Mouse (Mus musculus): ENCODE data around the gene Pgghg. TPM values are rescaled to one million over a fixed set of nuclear protein-coding genes. Genes with fewer than 3 reads are reported as not detected.

Pgghg gene
- 4.6 and 8.7 TPM in 2 replicates for polyA plus RNA-seq (2014; fragmentation: Nextera tagmentation; extraction: Ambion mirVana)

DNA sequence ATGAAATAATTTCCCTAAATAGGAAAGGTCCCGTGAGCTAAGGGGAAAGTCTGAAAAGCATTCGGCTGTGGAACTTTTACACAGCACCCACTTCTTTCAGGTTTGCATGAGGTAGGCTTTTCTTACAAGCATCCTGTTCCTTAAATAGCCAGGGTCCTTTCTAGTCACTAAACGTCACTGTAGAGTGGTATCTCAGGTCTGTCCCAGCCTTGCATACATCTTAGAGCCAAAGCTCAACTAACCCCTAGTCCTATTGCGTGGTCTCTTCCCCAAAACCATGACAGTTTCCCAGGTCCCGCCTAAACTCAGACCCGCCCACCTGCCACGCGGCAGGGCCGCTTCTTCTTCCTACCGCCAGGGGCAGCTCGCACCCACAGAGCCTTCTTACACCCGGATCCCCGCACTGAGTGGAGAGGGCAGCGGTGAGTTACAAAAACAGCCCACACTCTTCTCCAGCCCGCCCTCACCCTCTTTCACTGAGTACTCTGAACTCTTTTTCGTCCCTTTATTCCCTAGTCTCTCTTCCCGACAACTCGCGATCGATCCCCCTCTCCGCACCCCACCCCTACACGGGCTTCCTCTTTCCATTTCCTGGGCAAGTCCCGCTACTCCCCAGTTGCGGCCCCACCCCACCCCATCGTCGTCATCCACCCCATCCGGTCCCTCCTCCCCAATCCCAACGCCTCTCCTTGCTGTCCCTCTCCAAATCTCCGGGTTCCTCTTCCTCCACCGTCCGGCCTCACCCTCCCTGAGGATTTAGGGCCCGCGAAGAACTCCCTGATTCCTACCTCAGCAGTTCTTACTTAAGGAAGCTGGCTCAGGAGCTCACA, at the start of gene Pgghg:
TSS of gene Pgghg (plus strand) at position 170 of the 830 bp plus-strand sequence.
- Histone ChIP-seq H3K4me3 (ENCODE audit: low read depth, low read length) (peak within 1 kb of the TSS; percentile 30), H3K9ac (replicated peaks; ENCODE audit: low read depth, low read length) (peak within 1 kb of the TSS; percentile 42), H3K27ac (ENCODE audit: low read depth, low read length) (peak within 1 kb of the TSS; percentile 49; the same call in 1 of the 2 replicates), H3K36me3 (ENCODE audit: control insufficient read depth, insufficient read depth, low read length) (no peaks in the 10 kb centered on the region), H3K4me2 (ENCODE audit: low read depth, low read length) (peak within 1 kb of the TSS; percentile 45), H3K4me1 (ENCODE audit: control insufficient read depth, insufficient read depth, low read length) (peaks cover 5% of the 10 kb centered on the region; the same call in 1 of the 2 replicates), H3K9me3 (ENCODE audit: control insufficient read depth, low read length) (no peaks in the 10 kb centered on the region), H3K27me3 (ENCODE audit: control insufficient read depth, insufficient read depth, low read length) (no peaks in the 10 kb centered on the region)
- peak; percentile 84 for ATAC-seq (ENCODE audit: low read depth)
- WGBS = 3% methylated on average over 33 of the region's 33 CpGs

DNA sequence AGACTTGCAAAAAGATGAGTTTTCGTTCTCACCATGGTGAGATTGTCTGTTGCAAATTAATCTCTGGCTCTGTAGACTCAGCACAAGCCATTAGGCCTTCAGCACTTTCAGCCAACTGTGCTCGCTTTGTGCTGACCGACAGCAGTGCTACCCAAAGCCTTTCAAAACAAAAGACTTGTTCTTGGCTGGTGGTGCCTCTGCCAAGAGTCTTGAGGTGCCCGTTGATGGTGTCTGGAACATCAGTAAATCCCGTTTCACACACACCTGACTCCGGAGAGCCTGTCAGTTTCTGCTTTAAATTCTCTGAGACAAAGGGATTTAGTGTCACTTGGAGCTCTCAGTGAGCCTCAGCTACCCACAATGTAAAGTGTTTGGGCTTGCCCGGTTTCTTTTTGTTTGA, 47.2 kb upstream of the Pgghg start:
- H3K4me1 ChIP-seq (ENCODE audit: control insufficient read depth, insufficient read depth, low read length) = no peaks in the 10 kb centered on the region

DNA sequence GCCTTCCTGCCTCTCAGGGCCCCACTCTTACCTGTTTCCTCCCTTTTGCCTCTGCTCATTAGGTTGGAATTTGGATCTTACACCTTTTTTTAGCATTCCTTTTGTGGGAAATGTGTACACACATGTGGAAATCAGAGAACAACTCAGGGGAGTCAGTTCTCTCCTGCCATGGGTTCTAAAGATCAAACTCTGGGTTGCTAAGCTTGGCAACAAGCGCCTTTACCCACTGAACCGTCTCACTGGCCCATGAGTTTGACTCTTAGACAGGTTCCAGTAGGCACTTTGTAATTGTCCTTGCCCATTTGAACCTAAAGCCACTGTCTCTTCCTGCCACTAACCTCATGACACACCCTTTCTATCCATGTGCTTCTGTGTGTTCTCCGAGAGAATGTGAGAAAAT, 46.6 kb upstream of the Pgghg start:
- Histone ChIP-seq H3K27ac (ENCODE audit: low read depth, low read length) (no peak overlapping the region), H3K27me3 (ENCODE audit: control insufficient read depth, insufficient read depth, low read length) (no peaks in the 10 kb centered on the region), H3K4me3 (ENCODE audit: low read depth, low read length) (no peak overlapping the region), H3K4me2 (ENCODE audit: low read depth, low read length) (no peak overlapping the region), H3K4me1 (ENCODE audit: control insufficient read depth, insufficient read depth, low read length) (no peaks in the 10 kb centered on the region), H3K9ac (replicated peaks; ENCODE audit: low read depth, low read length) (no peak overlapping the region), H3K9me3 (ENCODE audit: control insufficient read depth, low read length) (no peaks in the 10 kb centered on the region), H3K36me3 (ENCODE audit: control insufficient read depth, insufficient read depth, low read length) (peaks cover 53% of the 10 kb centered on the region)
- WGBS = 95% methylated on average over 3 of the region's 3 CpGs
- ATAC-seq (ENCODE audit: low read depth) = no peak

More for the DNA sequence above, 47.2 kb upstream of the Pgghg start:
- H3K27ac ChIP-seq (ENCODE audit: low read depth, low read length) = no peak overlapping the region
- H3K4me2 ChIP-seq (ENCODE audit: low read depth, low read length) = no peak overlapping the region
- peaks cover 56% of the 10 kb centered on the region for H3K36me3 ChIP-seq (ENCODE audit: control insufficient read depth, insufficient read depth, low read length)
- no peaks in the 10 kb centered on the region for H3K27me3 ChIP-seq (ENCODE audit: control insufficient read depth, insufficient read depth, low read length)
- H3K4me3 ChIP-seq (ENCODE audit: low read depth, low read length) = no peak overlapping the region
- no peaks in the 10 kb centered on the region for H3K9me3 ChIP-seq (ENCODE audit: control insufficient read depth, low read length)
- ATAC-seq (ENCODE audit: low read depth) = no peak
- H3K9ac ChIP-seq (replicated peaks; ENCODE audit: low read depth, low read length) = no peak overlapping the region
- WGBS = 92% methylated on average over 7 of the region's 7 CpGs

DNA sequence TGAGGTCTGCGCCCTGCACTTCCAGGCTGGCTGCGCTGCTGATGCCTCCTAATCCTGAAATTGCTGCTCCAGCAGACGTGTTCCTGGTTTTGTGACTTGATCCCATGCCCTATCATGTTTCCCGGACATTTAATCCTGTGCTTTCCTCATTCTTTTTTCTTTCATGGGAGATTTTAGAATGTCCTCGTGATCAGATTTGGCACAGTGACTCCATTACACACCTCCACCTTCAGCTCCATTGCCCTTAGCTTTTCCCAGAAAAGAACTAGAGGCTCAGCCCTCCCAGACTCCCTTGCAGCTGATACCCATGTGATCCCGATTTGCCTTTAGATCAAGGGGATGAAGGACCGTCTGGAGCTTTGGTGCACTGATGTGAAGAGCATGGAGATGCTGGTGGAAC, 43.3 kb upstream of the Pgghg start:
- 94% methylated on average over 7 of the region's 7 CpGs for WGBS
- no peak for ATAC-seq (ENCODE audit: low read depth)
- Histone ChIP-seq H3K4me2 (ENCODE audit: low read depth, low read length) (no peak overlapping the region), H3K4me1 (ENCODE audit: control insufficient read depth, insufficient read depth, low read length) (no peaks in the 10 kb centered on the region), H3K9ac (replicated peaks; ENCODE audit: low read depth, low read length) (no peak overlapping the region), H3K27ac (ENCODE audit: low read depth, low read length) (no peak overlapping the region), H3K27me3 (ENCODE audit: control insufficient read depth, insufficient read depth, low read length) (no peaks in the 10 kb centered on the region), H3K9me3 (ENCODE audit: control insufficient read depth, low read length) (no peaks in the 10 kb centered on the region), H3K4me3 (ENCODE audit: low read depth, low read length) (no peak overlapping the region), H3K36me3 (ENCODE audit: control insufficient read depth, insufficient read depth, low read length) (peaks cover 35% of the 10 kb centered on the region)

DNA sequence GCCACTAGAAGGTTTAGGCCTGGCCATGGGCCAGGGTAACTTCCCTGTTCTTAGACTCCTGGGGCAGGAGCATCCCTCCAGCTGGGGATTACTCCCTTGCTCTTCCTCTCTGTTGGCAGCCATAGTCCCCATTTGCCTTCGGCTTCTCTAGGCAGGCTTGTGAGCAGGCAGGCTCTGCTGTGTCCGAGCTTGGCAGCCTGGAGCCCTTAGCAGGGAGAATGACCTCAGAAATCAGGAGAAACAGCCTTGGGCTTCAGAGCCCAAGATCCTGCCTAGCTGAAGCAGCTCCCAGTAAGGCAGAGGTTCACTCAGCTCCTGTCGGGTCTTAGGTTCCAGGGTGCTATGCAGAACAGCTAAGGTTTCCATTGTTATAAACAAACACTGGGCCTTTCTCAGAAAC, 42.1 kb upstream of the Pgghg start:
- Histone ChIP-seq H3K27me3 (ENCODE audit: control insufficient read depth, insufficient read depth, low read length) (no peaks in the 10 kb centered on the region), H3K9ac (replicated peaks; ENCODE audit: low read depth, low read length) (no peak overlapping the region), H3K9me3 (ENCODE audit: control insufficient read depth, low read length) (no peaks in the 10 kb centered on the region), H3K4me2 (ENCODE audit: low read depth, low read length) (no peak overlapping the region), H3K4me3 (ENCODE audit: low read depth, low read length) (no peak overlapping the region), H3K36me3 (ENCODE audit: control insufficient read depth, insufficient read depth, low read length) (peaks cover 30% of the 10 kb centered on the region), H3K27ac (ENCODE audit: low read depth, low read length) (no peak overlapping the region), H3K4me1 (ENCODE audit: control insufficient read depth, insufficient read depth, low read length) (no peaks in the 10 kb centered on the region)
- no peak for ATAC-seq (ENCODE audit: low read depth)
- WGBS = 79% methylated on average over 3 of the region's 3 CpGs

DNA sequence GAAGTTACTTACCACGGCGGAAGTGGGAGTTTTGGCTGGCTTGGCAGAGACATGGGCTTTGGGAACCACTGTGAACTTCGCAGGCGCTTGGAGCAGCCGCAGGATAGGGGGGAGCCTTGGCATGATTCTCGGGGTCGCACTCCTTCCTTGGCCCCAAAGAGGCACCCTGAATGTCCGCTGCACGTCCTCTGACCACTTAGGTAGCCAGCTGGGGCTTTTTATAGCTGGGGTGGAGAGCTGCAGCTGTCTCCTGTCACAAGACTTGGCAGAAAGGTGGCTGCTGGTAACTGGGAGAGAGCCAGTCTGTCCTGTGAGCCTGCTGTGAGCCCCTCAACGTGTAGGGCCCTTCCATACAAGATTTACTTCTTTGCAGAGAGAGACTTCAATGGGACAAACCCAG, 41.0 kb upstream of the Pgghg start, which contains the start of gene Cox8b:
TSS of gene Cox8b (minus strand) at position 227 of the 400 bp plus-strand sequence.
- ATAC-seq (ENCODE audit: low read depth) = no peak
- WGBS = 77% methylated on average over 10 of the region's 10 CpGs
- H3K36me3 ChIP-seq (ENCODE audit: control insufficient read depth, insufficient read depth, low read length) = peaks cover 24% of the 10 kb centered on the region
- no peak within 1 kb of the TSS for H3K4me3 ChIP-seq (ENCODE audit: low read depth, low read length)
- no peak within 1 kb of the TSS for H3K4me2 ChIP-seq (ENCODE audit: low read depth, low read length)
- no peak within 1 kb of the TSS for H3K9ac ChIP-seq (replicated peaks; ENCODE audit: low read depth, low read length)
- H3K27me3 ChIP-seq (ENCODE audit: control insufficient read depth, insufficient read depth, low read length) = no peaks in the 10 kb centered on the region
- no peaks in the 10 kb centered on the region for H3K9me3 ChIP-seq (ENCODE audit: control insufficient read depth, low read length)
- no peak within 1 kb of the TSS for H3K27ac ChIP-seq (ENCODE audit: low read depth, low read length)
- H3K4me1 ChIP-seq (ENCODE audit: control insufficient read depth, insufficient read depth, low read length) = no peaks in the 10 kb centered on the region

DNA sequence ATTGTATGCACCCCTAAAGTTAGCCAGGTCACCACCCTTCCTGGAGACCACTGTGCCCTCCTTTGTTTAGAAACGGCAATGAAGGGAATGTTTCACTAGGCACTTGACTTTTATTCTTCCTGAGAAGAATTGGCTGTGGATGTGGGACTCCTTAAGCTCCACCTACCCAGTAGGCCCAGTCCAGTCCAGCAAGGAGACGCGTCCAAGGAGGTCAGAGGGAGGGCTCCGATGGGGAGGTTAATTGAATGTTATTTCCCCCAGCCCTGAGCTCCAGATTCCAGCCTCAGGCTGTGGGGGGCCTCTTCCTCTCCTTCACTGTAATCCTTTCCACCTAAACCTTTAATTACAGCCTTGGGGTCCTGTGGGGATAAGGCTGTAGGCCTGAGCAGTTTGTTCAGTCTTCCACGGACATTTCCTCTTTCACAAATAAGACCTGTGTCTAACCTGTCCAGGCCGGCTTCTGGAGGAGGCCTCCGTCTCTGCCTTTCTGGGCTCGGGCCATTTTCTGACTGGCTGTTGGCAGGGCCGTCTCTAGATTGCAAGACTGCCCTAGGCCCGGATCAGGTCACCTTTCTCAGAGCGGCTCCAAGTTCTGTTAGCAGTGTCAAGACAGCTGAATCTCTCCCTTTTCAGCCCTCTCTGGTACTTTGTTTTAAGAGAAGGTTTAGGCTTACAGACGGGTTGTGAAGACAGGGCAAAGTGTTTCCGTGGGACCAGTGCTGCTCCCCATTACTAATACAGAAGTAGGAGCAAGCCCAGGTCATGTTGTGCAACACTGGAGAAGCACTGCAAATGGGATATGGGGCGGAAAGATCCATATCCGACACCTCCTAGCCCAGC, 38.9 kb upstream of the Pgghg start:
- no peak for ATAC-seq (ENCODE audit: low read depth)
- no peaks in the 10 kb centered on the region for H3K9me3 ChIP-seq (ENCODE audit: control insufficient read depth, low read length)
- no peak overlapping the region for H3K9ac ChIP-seq (replicated peaks; ENCODE audit: low read depth, low read length)

DNA sequence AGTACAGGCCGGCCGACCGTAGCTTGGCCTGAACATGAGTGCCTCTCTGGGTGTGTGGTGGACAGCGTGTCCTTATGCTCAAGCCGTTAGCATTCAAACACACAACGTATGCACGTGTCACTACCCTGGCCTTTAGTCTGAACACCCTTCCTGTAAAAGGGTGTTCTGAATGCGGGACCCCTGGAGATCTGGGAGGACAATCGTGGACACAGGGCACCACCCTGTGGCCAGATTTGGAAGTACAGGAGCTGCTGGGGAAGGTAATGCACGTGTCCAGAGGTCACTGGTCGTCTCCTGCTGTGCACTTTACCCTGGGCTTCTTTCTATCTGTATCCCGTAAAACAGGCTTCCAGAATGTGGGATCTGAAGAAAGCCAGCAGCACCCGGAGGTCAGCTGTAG, 38.0 kb upstream of the Pgghg start:
- Histone ChIP-seq H3K4me3 (ENCODE audit: low read depth, low read length) (no peak overlapping the region), H3K9me3 (ENCODE audit: control insufficient read depth, low read length) (no peaks in the 10 kb centered on the region), H3K4me2 (ENCODE audit: low read depth, low read length) (no peak overlapping the region), H3K27me3 (ENCODE audit: control insufficient read depth, insufficient read depth, low read length) (no peaks in the 10 kb centered on the region), H3K4me1 (ENCODE audit: control insufficient read depth, insufficient read depth, low read length) (no peaks in the 10 kb centered on the region), H3K27ac (ENCODE audit: low read depth, low read length) (0 out of 2 replicates have a peak overlapping the region, but pooled peaks have one; percentile 34), H3K9ac (replicated peaks; ENCODE audit: low read depth, low read length) (0 out of 2 replicates have a peak overlapping the region, but pooled peaks have one; percentile 21), H3K36me3 (ENCODE audit: control insufficient read depth, insufficient read depth, low read length) (peaks cover 5% of the 10 kb centered on the region)
- ATAC-seq (ENCODE audit: low read depth) = peak; percentile 69
- 23% methylated on average over 13 of the region's 13 CpGs for WGBS

More for the DNA sequence above, 38.9 kb upstream of the Pgghg start:
- H3K27ac ChIP-seq (ENCODE audit: low read depth, low read length) = no peak overlapping the region
- WGBS = 82% methylated on average over 15 of the region's 15 CpGs
- no peaks in the 10 kb centered on the region for H3K4me1 ChIP-seq (ENCODE audit: control insufficient read depth, insufficient read depth, low read length)
- no peak overlapping the region for H3K4me2 ChIP-seq (ENCODE audit: low read depth, low read length)
- H3K4me3 ChIP-seq (ENCODE audit: low read depth, low read length) = no peak overlapping the region
- peaks cover 15% of the 10 kb centered on the region for H3K36me3 ChIP-seq (ENCODE audit: control insufficient read depth, insufficient read depth, low read length)
- H3K27me3 ChIP-seq (ENCODE audit: control insufficient read depth, insufficient read depth, low read length) = no peaks in the 10 kb centered on the region

All from neural tube, embryonic 14.5 days (tissue).